12 mouse cellular contexts compared by ENCODE assay signal in genomic region chr15:98664042-98664907, GRCm38 (mm10). TPM values are rescaled to one million over a fixed set of nuclear protein-coding genes. Genes with fewer than 3 reads are reported as not detected.
DNase-seq lines count a peak whose midpoint lies in the region; ATAC-seq lines count a peak whose summit lies in the region.
"Had no signal": no experiment of that assay in that cellular context is flagged by ENCODE, and none has a peak within 500 bp of the region (broad histone marks: within the 10 kb centered on the region; RNA-seq: fewer than 3 reads in every experiment).

No protein-coding gene starts in this region.

- peak; percentile 55 for DNase-seq in hindbrain, embryonic 14.5 days (ENCODE audit: low spot score)
- DNase-seq in midbrain, embryonic 14.5 days = peak; percentile 68
- peak; percentile 75 for DNase-seq in brain, adult 2 months (ENCODE audit: low read depth, low spot score)
- DNase-seq in splenic B cell, adult 2 months (ENCODE audit: low read depth, low spot score) = peak; percentile 66
- no peak for DNase-seq in left cerebral cortex, postnatal 36 days (ENCODE audit: low spot score in 2 of 2)
- DNase-seq in right cerebral cortex, postnatal 14 days = no peak
- DNase-seq: cerebellum, adult 18-20 months had no signal

- H3K9me3 ChIP-seq in hindbrain, embryonic 14.5 days (ENCODE audit: control insufficient read depth, low read length) = no peaks in the 10 kb centered on the region
- H3K9me3 ChIP-seq in hindbrain, embryonic 12.5 days (replicated peaks) = no peaks in the 10 kb centered on the region
- no peaks in the 10 kb centered on the region for H3K9me3 ChIP-seq in midbrain, embryonic 14.5 days (ENCODE audit: control insufficient read depth, low read length)
- no peaks in the 10 kb centered on the region for H3K9me3 ChIP-seq in midbrain, embryonic 13.5 days
- H3K9me3 ChIP-seq: forebrain, embryonic 12.5 days; neural tube, embryonic 12.5 days had no signal

- H3K36me3 ChIP-seq in hindbrain, embryonic 14.5 days (replicated peaks; ENCODE audit: control insufficient read depth, insufficient read depth) = no peaks in the 10 kb centered on the region
- no peaks in the 10 kb centered on the region for H3K36me3 ChIP-seq in hindbrain, embryonic 12.5 days
- H3K36me3 ChIP-seq in midbrain, embryonic 14.5 days (ENCODE audit: control insufficient read depth, insufficient read depth, low read length) = no peaks in the 10 kb centered on the region
- no peaks in the 10 kb centered on the region for H3K36me3 ChIP-seq in midbrain, embryonic 13.5 days
- no peaks in the 10 kb centered on the region for H3K36me3 ChIP-seq in splenic B cell, adult 2 months (ENCODE audit: control insufficient read depth, insufficient read depth, low read length, poor library complexity, severe bottlenecking)

- WGBS in hindbrain, embryonic 14.5 days = 82% methylated on average over 11 of the region's 11 CpGs
- WGBS in hindbrain, embryonic 12.5 days = 81% methylated on average over 11 of the region's 11 CpGs
- 80% methylated on average over 11 of the region's 11 CpGs for WGBS in midbrain, embryonic 14.5 days
- WGBS in midbrain, embryonic 13.5 days = 84% methylated on average over 11 of the region's 11 CpGs

- H3K27ac ChIP-seq in hindbrain, embryonic 14.5 days = no peak overlapping the region
- H3K27ac ChIP-seq in hindbrain, embryonic 12.5 days = no peak overlapping the region
- H3K27ac ChIP-seq in midbrain, embryonic 14.5 days (replicated peaks; ENCODE audit: low read depth, low read length) = no peak overlapping the region
- H3K27ac ChIP-seq in midbrain, embryonic 13.5 days = no peak overlapping the region
- H3K27ac ChIP-seq: forebrain, embryonic 12.5 days; neural tube, embryonic 12.5 days had no signal

- no peak overlapping the region for H3K4me2 ChIP-seq in hindbrain, embryonic 14.5 days (replicated peaks)
- H3K4me2 ChIP-seq in hindbrain, embryonic 12.5 days (replicated peaks) = no peak overlapping the region
- no peak overlapping the region for H3K4me2 ChIP-seq in midbrain, embryonic 14.5 days (ENCODE audit: low read length)
- no peak overlapping the region for H3K4me2 ChIP-seq in midbrain, embryonic 13.5 days (replicated peaks)
- H3K4me2 ChIP-seq: forebrain, embryonic 12.5 days; neural tube, embryonic 12.5 days had no signal

- ATAC-seq in hindbrain, embryonic 14.5 days (ENCODE audit: low FRiP score) = no peak
- ATAC-seq in hindbrain, embryonic 12.5 days (ENCODE audit: low FRiP score) = no peak
- no peak for ATAC-seq in midbrain, embryonic 14.5 days (ENCODE audit: low FRiP score, low TSS enrichment)
- ATAC-seq in midbrain, embryonic 13.5 days = no peak

- intact Hi-C loops in left cerebral cortex, postnatal 36 days (cut with DNase I) = loop anchor here (1.0 to 5.0 kb wide), 3 partner anchors 35 to 123 kb away; partner anchors contain the start of gene Wnt1

- peaks cover 8% of the 10 kb centered on the region; the same call in 1 of the 2 replicates for H3K4me1 ChIP-seq in hindbrain, embryonic 14.5 days (replicated peaks; ENCODE audit: control insufficient read depth, insufficient read depth, low read length)
- peaks cover 12% of the 10 kb centered on the region for H3K4me1 ChIP-seq in hindbrain, embryonic 12.5 days
- H3K4me1 ChIP-seq in midbrain, embryonic 14.5 days (ENCODE audit: control insufficient read depth, insufficient read depth, low read length) = peaks cover 9% of the 10 kb centered on the region; the same call in 1 of the 2 replicates
- peaks cover 16% of the 10 kb centered on the region for H3K4me1 ChIP-seq in midbrain, embryonic 13.5 days (replicated peaks)
- H3K4me1 ChIP-seq: neural tube, embryonic 12.5 days had no signal

- no peak overlapping the region for H3K4me3 ChIP-seq in hindbrain, embryonic 14.5 days (replicated peaks; ENCODE audit: low read length)
- no peak overlapping the region for H3K4me3 ChIP-seq in hindbrain, embryonic 12.5 days
- H3K4me3 ChIP-seq in midbrain, embryonic 14.5 days (replicated peaks; ENCODE audit: low read depth, low read length) = no peak overlapping the region
- no peak overlapping the region for H3K4me3 ChIP-seq in midbrain, embryonic 13.5 days (replicated peaks)
- H3K4me3 ChIP-seq: forebrain, embryonic 12.5 days; neural tube, embryonic 12.5 days had no signal

- no peaks in the 10 kb centered on the region for H3K27me3 ChIP-seq in hindbrain, embryonic 14.5 days (ENCODE audit: control insufficient read depth, insufficient read depth, low read length)
- no peaks in the 10 kb centered on the region for H3K27me3 ChIP-seq in hindbrain, embryonic 12.5 days
- H3K27me3 ChIP-seq in midbrain, embryonic 14.5 days (ENCODE audit: control insufficient read depth, insufficient read depth, low read length) = no peaks in the 10 kb centered on the region
- no peaks in the 10 kb centered on the region for H3K27me3 ChIP-seq in midbrain, embryonic 13.5 days
- no peaks in the 10 kb centered on the region for H3K27me3 ChIP-seq in splenic B cell, adult 2 months (ENCODE audit: control insufficient read depth, insufficient read depth, low read length, poor library complexity, severe bottlenecking)
- H3K27me3 ChIP-seq: forebrain, embryonic 12.5 days; neural tube, embryonic 12.5 days had no signal

- no peak overlapping the region for H3K9ac ChIP-seq in hindbrain, embryonic 14.5 days
- no peak overlapping the region for H3K9ac ChIP-seq in hindbrain, embryonic 12.5 days
- no peak overlapping the region for H3K9ac ChIP-seq in midbrain, embryonic 14.5 days (replicated peaks; ENCODE audit: low read length)
- H3K9ac ChIP-seq in midbrain, embryonic 13.5 days (replicated peaks) = no peak overlapping the region
- H3K9ac ChIP-seq: forebrain, embryonic 12.5 days; neural tube, embryonic 12.5 days had no signal

RNA-seq across cellular contexts. Expression of gene Ddx23, which starts 1.6 kb away (rescaled TPM):
- 22.5 and 24.2 TPM in 2 replicates for polyA plus RNA-seq in hindbrain, embryonic 14.5 days (2014; fragmentation: Nextera tagmentation; extraction: Ambion mirVana)
- 21.9 and 26.6 TPM in 2 replicates for polyA plus RNA-seq in hindbrain, embryonic 12.5 days (2016; fragmentation: Nextera tagmentation; extraction: Ambion mirVana)
- 17.7 and 24.9 TPM in 2 replicates for polyA plus RNA-seq in midbrain, embryonic 14.5 days (2014; fragmentation: Nextera tagmentation; extraction: Ambion mirVana)
- 28.6 and 29.5 TPM in 2 replicates for polyA plus RNA-seq in midbrain, embryonic 13.5 days (2015; fragmentation: Nextera tagmentation; extraction: Ambion mirVana)
- total RNA-seq in left cerebral cortex, postnatal 36 days (2021) = 10 to 100 TPM; 80.2 to 82.7 TPM

RNA-seq across cellular contexts. Expression of gene Rnd1, which starts 13.0 kb away (rescaled TPM):
- polyA plus RNA-seq in hindbrain, embryonic 14.5 days (2014; fragmentation: Nextera tagmentation; extraction: Ambion mirVana) = 6.0 and 6.1 TPM in 2 replicates
- polyA plus RNA-seq in hindbrain, embryonic 12.5 days (2016; fragmentation: Nextera tagmentation; extraction: Ambion mirVana) = 6.4 and 6.5 TPM in 2 replicates
- 7.4 and 9.2 TPM in 2 replicates for polyA plus RNA-seq in midbrain, embryonic 14.5 days (2014; fragmentation: Nextera tagmentation; extraction: Ambion mirVana)
- polyA plus RNA-seq in midbrain, embryonic 13.5 days (2015; fragmentation: Nextera tagmentation; extraction: Ambion mirVana) = 10.2 and 12.7 TPM in 2 replicates
- total RNA-seq in left cerebral cortex, postnatal 36 days (2021) = 10 to 100 TPM; 29.4 to 32.6 TPM

RNA-seq across cellular contexts. Expression of gene Cacnb3, which starts 33.6 kb away (rescaled TPM):
- 98.3 and 101 TPM in 2 replicates for polyA plus RNA-seq in hindbrain, embryonic 14.5 days (2014; fragmentation: Nextera tagmentation; extraction: Ambion mirVana)
- polyA plus RNA-seq in hindbrain, embryonic 12.5 days (2016; fragmentation: Nextera tagmentation; extraction: Ambion mirVana) = 110 and 113 TPM in 2 replicates
- polyA plus RNA-seq in midbrain, embryonic 14.5 days (2014; fragmentation: Nextera tagmentation; extraction: Ambion mirVana) = 130 and 136 TPM in 2 replicates
- polyA plus RNA-seq in midbrain, embryonic 13.5 days (2015; fragmentation: Nextera tagmentation; extraction: Ambion mirVana) = 139 and 157 TPM in 2 replicates
- total RNA-seq in left cerebral cortex, postnatal 36 days (2021) = 100 to 1,000 TPM; 273 to 276 TPM

RNA-seq across cellular contexts. Expression of gene Ccdc65, which starts 43.7 kb away (rescaled TPM):
- 5.6 and 6.6 TPM in 2 replicates for polyA plus RNA-seq in hindbrain, embryonic 14.5 days (2014; fragmentation: Nextera tagmentation; extraction: Ambion mirVana)
- polyA plus RNA-seq in hindbrain, embryonic 12.5 days (2016; fragmentation: Nextera tagmentation; extraction: Ambion mirVana) = 3.1 and 3.5 TPM in 2 replicates
- polyA plus RNA-seq in midbrain, embryonic 14.5 days (2014; fragmentation: Nextera tagmentation; extraction: Ambion mirVana) = 5.7 and 6.3 TPM in 2 replicates
- 2.6 and 3.2 TPM in 2 replicates for polyA plus RNA-seq in midbrain, embryonic 13.5 days (2015; fragmentation: Nextera tagmentation; extraction: Ambion mirVana)
- total RNA-seq in left cerebral cortex, postnatal 36 days (2021) = 10 to 100 TPM; 12.5 to 14.4 TPM
- polyA plus RNA-seq: liver, embryonic 16.5 days had no signal

RNA-seq across cellular contexts. Expression of gene Adcy6, which starts 54.4 kb away (rescaled TPM):
- 8.4 and 11.0 TPM in 2 replicates for polyA plus RNA-seq in hindbrain, embryonic 14.5 days (2014; fragmentation: Nextera tagmentation; extraction: Ambion mirVana)
- polyA plus RNA-seq in hindbrain, embryonic 12.5 days (2016; fragmentation: Nextera tagmentation; extraction: Ambion mirVana) = 15.9 and 18.6 TPM in 2 replicates
- polyA plus RNA-seq in midbrain, embryonic 14.5 days (2014; fragmentation: Nextera tagmentation; extraction: Ambion mirVana) = 9.6 and 12.2 TPM in 2 replicates
- polyA plus RNA-seq in midbrain, embryonic 13.5 days (2015; fragmentation: Nextera tagmentation; extraction: Ambion mirVana) = 10.6 and 13.0 TPM in 2 replicates
- total RNA-seq in left cerebral cortex, postnatal 36 days (2021) = 10 to 100 TPM; 41.5 to 58.4 TPM

Comparison
In these comparisons a context has a peak if more than half of its experiments do, and no peak if none do; other contexts are left out.
1. DNase-seq: peak in hindbrain, embryonic 14.5 days (single experiment), midbrain, embryonic 14.5 days (single experiment), brain, adult 2 months (single experiment) and splenic B cell, adult 2 months (single experiment); none in left cerebral cortex, postnatal 36 days (0 of 2) and right cerebral cortex, postnatal 14 days (single experiment).